Mouse (Mus musculus): ENCODE results near the gene Tenm4. TPM values are rescaled to one million over a fixed set of nuclear protein-coding genes. Genes with fewer than 3 reads are reported as not detected.

Tenm4 gene
- total RNA-seq, 2 experiments from 2014 or later = 127 to 178 TPM

DNA sequence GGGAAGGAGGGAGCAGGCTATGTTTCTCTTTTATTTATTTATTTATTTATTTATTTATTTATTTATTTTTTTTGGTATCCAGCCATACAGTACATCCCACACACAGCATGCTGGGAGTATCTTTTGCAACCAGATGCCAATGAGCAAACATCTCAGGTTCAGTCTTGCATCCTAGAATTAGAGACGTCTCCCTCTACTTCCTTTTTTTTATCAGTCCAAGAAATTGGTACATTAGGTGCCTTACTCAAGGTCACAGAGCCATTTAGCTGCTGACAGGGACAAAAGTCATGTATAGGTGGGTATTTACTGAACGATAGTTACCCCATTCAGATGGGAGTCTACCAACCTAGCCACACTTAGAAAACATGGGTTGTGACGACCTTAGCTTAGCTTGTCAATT, 517.1 kb downstream of the Tenm4 start:
- intact Hi-C loops (cut with DNase I) = no loop called here
- DNase-seq (ENCODE audit: low spot score in 2 of 2) = no peak

GRCm38 (mm10) chr7:96701097-96701845, 530.2 kb downstream of the Tenm4 start:
- no peak for DNase-seq (ENCODE audit: low spot score in 2 of 2)
- intact Hi-C loops (cut with DNase I) = no loop called here

- intact Hi-C loops (cut with DNase I) = no loop called here
These were observed 532.9 kb downstream of the Tenm4 start for GRCm38 (mm10) chr7:96703958-96704357.

DNA sequence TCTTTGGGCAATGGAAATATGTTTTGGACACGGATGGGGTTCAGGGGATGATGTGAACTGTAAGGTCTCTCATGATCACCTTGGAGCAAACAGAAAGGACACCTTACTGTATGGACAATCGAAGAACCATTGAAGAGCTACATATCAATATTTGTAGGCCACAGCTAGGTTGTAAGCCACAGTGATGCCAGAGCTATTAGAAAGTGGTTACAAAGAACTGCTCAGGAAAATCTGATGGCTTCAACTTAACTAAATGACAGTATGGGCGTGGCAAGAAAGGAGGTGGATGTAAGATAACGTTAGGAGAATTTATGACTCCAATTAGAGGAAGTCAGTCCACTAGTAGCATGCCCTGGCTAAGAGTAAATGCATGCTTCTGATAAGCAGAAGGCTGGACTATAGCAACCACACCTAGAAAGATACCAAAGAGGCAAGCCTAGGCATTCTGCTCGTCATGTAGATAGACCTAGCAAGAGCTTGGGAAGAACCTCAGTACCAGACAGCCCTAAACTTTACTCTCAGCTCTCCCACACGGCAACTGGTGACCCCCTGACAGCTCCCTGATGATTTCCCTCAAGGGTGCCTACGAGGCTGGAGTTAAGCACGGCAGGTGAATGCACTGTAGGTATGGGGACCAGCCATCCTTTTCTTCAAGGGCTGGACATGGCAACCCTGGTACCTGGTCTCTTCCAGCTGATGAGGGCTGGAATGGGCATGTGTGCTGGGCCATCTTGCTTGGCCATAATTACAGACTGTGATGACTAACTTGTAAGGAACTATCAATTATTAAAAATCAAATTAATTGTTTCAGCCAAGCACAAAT, 534.5 kb downstream of the Tenm4 start:
- no peak for DNase-seq (ENCODE audit: low spot score in 2 of 2)
- intact Hi-C loops (cut with DNase I) = no loop called here

More at GRCm38 (mm10) chr7:96703958-96704357, 532.9 kb downstream of the Tenm4 start:
- DNase-seq (ENCODE audit: low spot score in 2 of 2) = no peak

GRCm38 (mm10) chr7:96706531-96706930, 535.5 kb downstream of the Tenm4 start:
- intact Hi-C loops (cut with DNase I) = no loop called here
- no peak for DNase-seq (ENCODE audit: low spot score in 2 of 2)

DNA sequence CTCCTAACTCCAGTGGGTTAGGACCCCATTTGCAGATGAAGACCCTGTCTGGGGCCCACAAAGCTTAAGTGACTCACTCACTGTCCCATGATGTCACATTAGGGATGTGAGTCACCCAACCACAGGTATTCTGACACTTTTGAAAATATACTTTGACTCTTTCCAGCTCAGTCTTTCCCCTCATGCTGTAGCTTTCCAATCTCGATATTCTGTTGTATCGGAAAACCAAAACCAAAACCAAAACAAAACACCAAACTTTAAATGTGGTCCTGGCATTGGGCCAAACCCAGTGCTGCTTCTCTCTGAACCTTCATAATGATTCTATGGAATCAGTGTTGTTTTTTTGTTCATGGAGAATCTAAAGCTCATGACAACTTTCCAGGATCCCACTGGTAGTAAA, 536.1 kb downstream of the Tenm4 start:
- intact Hi-C loops (cut with DNase I) = no loop called here
- no peak for DNase-seq (ENCODE audit: low spot score in 2 of 2)

GRCm38 (mm10) chr7:96708071-96708470, 537.0 kb downstream of the Tenm4 start:
- DNase-seq (ENCODE audit: low spot score in 2 of 2) = no peak
- intact Hi-C loops (cut with DNase I) = no loop called here

DNA sequence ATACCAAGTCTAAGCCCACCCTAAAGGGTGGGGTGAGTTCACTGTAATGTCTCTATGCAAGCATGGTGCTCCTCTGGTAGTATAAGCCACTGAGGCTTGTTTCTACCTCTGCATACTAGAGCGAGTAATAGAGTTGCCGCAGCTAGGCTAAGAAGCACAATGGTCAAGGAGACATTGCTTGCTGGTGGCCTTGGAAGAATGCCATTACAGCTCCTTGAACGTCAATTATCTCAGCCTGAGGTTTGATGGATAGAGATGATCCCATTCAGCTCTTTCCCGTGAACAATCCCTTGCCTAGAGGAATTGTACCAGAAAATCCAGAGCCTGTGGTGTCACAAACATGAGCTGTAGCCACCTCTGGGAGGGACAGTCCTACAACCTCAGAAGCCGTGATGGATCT, 537.5 kb downstream of the Tenm4 start:
- intact Hi-C loops (cut with DNase I) = no loop called here
- DNase-seq (ENCODE audit: low spot score in 2 of 2) = no peak

DNA sequence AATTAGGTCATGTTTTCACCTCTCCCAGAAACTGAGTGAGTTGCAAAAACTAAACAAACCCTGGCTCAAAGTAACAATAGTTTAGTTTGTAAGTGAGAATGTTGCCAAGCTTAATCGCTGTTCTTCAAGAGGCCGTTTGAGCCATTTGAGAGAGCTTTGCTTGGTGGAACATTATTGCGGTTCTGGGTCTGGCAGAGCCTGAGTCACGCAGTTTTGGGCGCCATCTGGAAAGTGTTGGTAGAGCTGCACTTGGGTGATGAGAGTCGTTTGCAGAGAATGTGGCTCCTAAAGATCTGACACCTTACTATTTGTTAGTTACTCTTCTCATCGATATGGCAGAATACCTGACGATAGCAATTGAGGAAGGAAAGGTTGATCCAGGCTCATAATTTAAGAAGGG, 537.9 kb downstream of the Tenm4 start:
- DNase-seq (ENCODE audit: low spot score in 2 of 2) = no peak
- intact Hi-C loops (cut with DNase I) = no loop called here

GRCm38 (mm10) chr7:96709891-96710290, 538.8 kb downstream of the Tenm4 start:
- no peak for DNase-seq (ENCODE audit: low spot score in 2 of 2)
- intact Hi-C loops (cut with DNase I) = no loop called here

- peak in 1 of 2 experiments; percentile 38 for DNase-seq (ENCODE audit: low spot score in 2 of 2)
- intact Hi-C loops (cut with DNase I) = no loop called here
These were observed 539.6 kb downstream of the Tenm4 start for GRCm38 (mm10) chr7:96710658-96711071.

DNA sequence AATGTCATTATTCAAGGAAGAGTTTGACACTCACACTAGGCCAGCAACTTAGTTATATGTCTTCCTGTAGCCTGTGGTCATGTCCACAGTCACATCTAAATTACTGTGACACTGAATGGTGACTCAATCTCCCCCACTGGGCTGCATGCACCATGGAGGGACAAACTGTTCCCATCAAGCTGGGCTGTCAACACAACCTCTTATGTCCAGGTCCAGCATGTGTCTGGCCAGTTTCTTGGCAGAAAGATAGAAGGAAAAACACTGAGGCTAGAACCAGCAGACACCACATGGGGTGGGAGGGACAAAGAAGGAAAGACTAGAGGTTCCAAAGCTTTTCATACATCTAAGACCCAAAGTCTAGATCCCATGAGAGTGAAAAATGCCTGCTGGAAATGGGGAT, 541.8 kb downstream of the Tenm4 start:
- DNase-seq (ENCODE audit: low spot score in 2 of 2) = no peak
- intact Hi-C loops (cut with DNase I) = no loop called here

GRCm38 (mm10) chr7:96716911-96717310, 545.9 kb downstream of the Tenm4 start:
- DNase-seq (ENCODE audit: low spot score in 2 of 2) = no peak
- intact Hi-C loops (cut with DNase I) = no loop called here

- intact Hi-C loops (cut with DNase I) = no loop called here
- DNase-seq (ENCODE audit: low spot score in 2 of 2) = no peak
These were observed 547.4 kb downstream of the Tenm4 start for GRCm38 (mm10) chr7:96718201-96719155.

DNA sequence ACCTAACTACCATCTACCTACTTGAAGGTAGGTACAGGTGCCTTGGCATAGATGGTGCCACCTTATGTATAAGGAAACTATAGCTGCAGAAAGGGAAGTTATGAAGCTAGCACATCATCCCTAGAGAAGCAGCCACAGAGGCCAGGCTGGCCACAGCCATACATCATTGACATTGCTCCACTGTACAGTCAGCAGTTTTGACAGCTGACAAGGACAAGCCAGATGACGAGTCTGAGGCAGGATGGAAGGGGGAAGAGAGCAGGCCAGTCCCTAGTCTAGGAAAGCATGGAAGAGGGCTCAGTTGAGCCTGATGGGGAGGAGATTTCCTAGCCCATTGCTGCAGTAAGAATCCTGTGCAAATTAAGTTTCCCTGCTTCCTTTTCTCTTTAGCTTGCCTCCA, 548.9 kb downstream of the Tenm4 start:
- intact Hi-C loops (cut with DNase I) = no loop called here
- no peak for DNase-seq (ENCODE audit: low spot score in 2 of 2)

GRCm38 (mm10) chr7:96720465-96720864, 549.4 kb downstream of the Tenm4 start:
- intact Hi-C loops (cut with DNase I) = no loop called here

GRCm38 (mm10) chr7:96722796-96723195, 551.8 kb downstream of the Tenm4 start:
- intact Hi-C loops (cut with DNase I) = no loop called here

More at GRCm38 (mm10) chr7:96720465-96720864, 549.4 kb downstream of the Tenm4 start:
- DNase-seq (ENCODE audit: low spot score in 2 of 2) = no peak

GRCm38 (mm10) chr7:96725603-96726002, 554.6 kb downstream of the Tenm4 start:
- intact Hi-C loops (cut with DNase I) = no loop called here
- no peak for DNase-seq (ENCODE audit: low spot score in 2 of 2)

More at GRCm38 (mm10) chr7:96722796-96723195, 551.8 kb downstream of the Tenm4 start:
- no peak for DNase-seq (ENCODE audit: low spot score in 2 of 2)

- intact Hi-C loops (cut with DNase I) = no loop called here
- no peak for DNase-seq (ENCODE audit: low spot score in 2 of 2)
These were observed 559.3 kb downstream of the Tenm4 start for GRCm38 (mm10) chr7:96730360-96730759.

GRCm38 (mm10) chr7:96731947-96732346, 560.9 kb downstream of the Tenm4 start:
- no peak for DNase-seq (ENCODE audit: low spot score in 2 of 2)
- intact Hi-C loops (cut with DNase I) = no loop called here
